Mouse (Mus musculus): ENCODE measurements around the gene Nrcam.
A peak's percentile ranks its signal among the peaks of the same experiment; 100 is the strongest.
"Not testable (repeated sequence)": the region's sequence is repeated elsewhere in the genome, so short reads cannot be mapped to it uniquely, and the experiment has no call there.

The Nrcam gene

DNA sequence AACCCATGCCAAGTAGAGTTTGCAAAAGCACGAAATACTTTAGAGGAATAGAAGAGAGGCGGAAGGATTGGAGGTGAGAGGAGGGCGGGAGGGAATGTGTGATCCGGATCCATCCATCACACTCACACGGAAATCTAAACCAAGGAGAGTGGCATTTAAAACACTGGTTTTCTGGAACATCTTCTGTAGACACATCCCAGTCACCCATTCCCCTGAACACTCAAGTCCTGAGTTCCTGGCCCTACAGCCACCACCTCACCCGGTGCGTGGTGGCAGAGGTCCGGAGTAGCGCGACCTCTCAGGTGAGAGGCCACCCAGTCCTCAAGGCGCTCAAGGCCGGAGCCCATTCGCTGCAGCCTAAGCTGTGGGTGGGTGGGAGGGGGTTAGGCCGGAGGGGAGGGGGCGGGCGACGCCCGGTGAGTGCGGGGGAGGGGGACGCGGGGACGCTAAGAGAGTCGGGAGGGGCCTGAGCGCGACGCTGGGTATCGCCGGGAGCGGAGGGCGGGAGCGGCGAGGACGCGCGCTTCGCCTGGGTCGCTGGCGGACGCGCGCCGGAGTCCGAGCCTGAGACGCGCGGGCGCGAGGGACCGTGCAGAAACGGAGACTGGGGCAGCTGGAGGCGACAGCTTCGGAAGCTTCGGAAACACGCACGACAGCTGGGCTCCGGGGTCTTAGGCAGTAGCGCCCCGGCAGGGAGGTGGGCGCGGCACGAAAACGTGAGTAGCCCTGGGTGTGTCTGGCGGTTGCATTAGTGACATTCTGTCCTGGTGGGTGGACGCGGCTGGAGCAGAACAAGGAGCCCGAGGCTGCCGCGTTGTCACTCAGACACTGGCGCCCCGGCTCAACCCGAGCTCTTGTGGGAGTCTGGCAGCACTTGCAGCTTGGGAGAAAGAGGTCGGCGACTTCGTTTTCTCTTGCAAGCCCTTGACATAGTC is at the start of gene Nrcam:
Gene Nrcam, plus strand, starts transcription at position 505 of the 935 bp plus-strand sequence.
- peak; percentile 42 for DNase-seq

GRCm38 (mm10) chr12:44280147-44280546 is 48.5 kb upstream of the Nrcam start:
- not testable (repeated sequence) for DNase-seq

GRCm38 (mm10) chr12:44281534-44281933 is 47.2 kb upstream of the Nrcam start:
- DNase-seq, result no peak

DNA sequence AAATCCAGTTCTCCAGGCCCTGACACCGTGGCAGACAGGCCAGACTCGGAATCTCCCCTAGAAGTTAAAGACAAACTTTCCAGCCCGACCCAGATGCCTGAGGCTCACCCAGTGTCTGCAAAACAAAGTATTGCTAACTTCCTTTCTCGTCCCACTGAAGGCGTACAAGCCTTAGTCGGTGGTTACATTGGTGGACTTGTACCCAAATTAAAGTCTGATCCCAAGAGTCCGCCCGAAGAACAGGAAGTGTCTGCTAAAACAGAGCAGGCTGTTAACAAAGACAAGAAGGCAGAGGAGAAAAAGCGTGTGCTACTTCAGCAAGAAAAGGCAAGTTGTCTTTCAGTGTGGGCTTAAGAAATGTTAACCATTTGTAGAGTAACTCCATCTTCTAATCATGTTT is 45.3 kb upstream of the Nrcam start:
- DNase-seq, result no peak

DNA sequence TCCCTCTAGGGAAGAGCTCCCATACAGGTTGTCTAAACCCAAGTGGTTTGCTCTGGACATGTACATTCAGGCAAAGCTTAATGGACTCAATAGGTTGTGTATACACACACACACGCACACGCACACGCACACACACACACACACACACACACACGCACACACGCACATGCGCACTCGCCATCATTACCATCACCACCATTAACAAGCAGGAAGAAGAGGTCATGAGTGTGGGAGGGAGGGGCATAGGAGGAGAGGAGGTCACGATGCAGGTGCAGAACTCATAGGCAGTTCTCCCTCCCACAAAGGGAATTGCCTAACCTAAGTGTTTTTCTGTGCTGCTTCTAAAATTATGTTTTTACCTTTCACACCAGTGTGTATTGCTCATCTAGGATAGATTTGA is 41.7 kb upstream of the Nrcam start:
- DNase-seq, result no peak

DNA sequence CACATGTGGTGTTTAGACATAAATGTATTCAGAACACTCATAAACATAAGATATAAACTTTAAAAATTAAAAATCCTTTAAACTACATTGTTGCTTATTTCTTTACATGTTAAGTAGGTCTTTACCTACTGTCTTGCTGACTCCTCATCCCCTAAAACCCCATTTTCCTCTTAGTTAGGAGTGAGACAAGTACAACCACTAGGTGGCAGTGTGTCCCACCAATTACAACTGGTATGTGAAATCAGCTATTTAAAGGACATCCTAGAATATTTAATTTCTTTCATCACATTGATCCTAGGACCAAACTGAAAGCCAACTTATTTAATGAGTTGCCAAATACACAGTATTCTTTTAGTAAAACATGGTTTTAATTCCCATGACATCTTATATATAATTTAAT is 36.4 kb upstream of the Nrcam start:
- DNase-seq, result peak; percentile 59

DNA sequence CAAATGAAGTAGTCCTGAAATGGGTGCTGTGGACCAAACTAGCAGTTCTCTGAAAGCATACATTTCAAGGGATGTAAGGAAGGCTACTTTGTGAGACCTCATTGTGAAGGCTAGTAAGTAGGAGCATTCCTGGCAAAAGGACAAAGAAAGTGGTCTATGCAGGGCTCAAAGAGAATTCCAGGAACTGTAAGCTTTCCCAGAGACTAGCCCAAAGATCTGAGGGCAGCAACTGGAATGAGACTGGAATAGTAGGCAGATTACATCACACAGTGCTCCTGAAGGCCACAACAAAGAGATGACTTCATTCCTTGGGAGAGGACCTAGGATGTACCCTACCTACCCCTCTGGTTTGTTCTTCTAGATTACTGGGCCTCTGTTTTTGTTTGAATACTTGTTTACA is 27.9 kb upstream of the Nrcam start:
- no peak for DNase-seq

GRCm38 (mm10) chr12:44304012-44304411 is 24.7 kb upstream of the Nrcam start:
- DNase-seq, result no peak

DNA sequence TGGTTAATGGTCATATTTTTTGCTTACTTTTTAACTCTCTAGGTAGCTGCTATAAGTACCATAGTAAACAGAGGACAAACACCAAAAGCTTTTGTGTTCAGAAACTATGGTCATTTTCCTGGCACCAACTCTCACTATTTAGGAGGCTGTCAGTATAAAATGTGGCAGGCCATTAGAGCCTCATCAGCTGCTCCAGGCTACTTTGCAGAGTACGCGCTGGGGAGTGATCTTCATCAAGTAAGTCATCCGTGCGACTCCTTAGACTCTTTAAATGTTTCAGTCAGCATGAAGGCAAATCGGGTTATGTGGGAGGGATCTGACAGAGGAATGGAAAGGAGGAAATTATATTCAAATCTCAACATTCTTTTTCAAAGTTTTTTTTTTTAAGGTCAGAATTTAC is 23.8 kb upstream of the Nrcam start:
- no peak for DNase-seq

GRCm38 (mm10) chr12:44308221-44308620 is 20.5 kb upstream of the Nrcam start:
- no peak for DNase-seq

GRCm38 (mm10) chr12:44315212-44315611 is 13.5 kb upstream of the Nrcam start:
- DNase-seq, result no peak

DNA sequence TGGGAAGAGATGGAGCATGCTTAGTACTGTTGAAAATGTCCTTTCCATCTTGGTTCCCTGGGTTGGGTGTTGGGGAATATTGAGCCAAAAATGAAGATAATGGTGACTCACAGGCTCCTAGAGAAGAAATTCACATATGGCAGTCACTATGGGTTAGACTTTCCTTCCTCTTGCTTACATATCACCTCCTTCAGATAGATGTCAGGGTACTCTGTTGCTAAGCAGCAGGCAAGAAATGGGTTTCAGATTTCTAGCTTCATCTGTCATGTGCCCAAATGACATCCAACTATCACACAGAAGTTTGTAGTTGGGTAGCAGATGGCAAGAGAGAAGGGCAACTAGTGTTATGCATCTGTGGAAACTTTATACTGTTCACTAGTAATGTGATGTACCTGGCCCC is 3.6 kb upstream of the Nrcam start:
- no peak for DNase-seq

GRCm38 (mm10) chr12:44327452-44327851 is 1.2 kb upstream of the Nrcam start:
- no peak for DNase-seq

- DNase-seq, result no peak
Observed at GRCm38 (mm10) chr12:44329316-44330215, 881 bp downstream of the Nrcam start.

GRCm38 (mm10) chr12:44330216-44330719 is 1.6 kb downstream of the Nrcam start:
- DNase-seq, result no peak

DNA sequence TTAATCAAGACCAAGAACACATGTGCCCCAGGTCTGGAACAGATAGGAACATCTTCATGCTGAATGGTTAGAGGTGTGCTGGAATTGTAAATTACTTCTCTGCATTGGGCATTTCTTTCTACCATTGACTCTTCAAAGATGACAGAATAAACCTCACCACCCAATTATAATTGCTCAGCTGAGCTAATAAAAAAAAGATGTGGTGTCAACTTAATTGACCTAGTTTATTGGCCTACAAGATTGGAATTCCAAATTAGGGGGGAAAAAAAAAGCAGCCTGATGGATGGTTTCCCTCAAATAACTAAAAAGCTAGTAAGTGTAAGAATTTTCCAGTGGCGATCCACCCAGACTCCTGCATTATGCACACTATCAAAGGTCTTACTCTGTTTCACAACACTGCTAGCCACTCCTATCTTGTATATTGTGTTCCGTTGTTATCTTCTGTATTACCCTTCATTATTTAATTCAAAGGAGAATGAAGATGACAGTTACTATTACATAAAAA is 8.5 kb downstream of the Nrcam start:
- no peak for DNase-seq

GRCm38 (mm10) chr12:44338195-44338622 is 9.5 kb downstream of the Nrcam start:
- DNase-seq, result no peak

- DNase-seq, result no peak
Observed at GRCm38 (mm10) chr12:44344075-44344474, 15.4 kb downstream of the Nrcam start.

- DNase-seq, result no peak
Observed at GRCm38 (mm10) chr12:44345251-44345650, 16.6 kb downstream of the Nrcam start.

DNA sequence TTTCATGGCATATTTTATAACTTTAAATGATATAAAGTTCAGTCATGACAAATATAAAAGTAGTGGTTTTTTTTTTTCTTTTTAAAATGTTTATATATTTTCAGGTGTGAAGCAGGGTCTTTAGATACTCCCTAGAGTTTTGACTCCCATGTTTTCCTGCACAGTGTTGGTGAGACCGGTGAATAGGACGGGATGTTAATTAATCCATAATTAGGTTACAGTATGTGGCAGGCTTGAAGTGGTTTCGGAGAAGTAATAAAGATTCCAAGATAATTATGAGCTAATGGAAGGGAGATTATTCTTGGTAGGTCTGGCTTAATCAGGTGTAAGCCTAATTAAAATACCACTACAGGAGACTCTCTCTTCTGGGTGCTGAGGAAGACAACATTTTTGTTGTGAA is 17.5 kb downstream of the Nrcam start:
- no peak for DNase-seq

DNA sequence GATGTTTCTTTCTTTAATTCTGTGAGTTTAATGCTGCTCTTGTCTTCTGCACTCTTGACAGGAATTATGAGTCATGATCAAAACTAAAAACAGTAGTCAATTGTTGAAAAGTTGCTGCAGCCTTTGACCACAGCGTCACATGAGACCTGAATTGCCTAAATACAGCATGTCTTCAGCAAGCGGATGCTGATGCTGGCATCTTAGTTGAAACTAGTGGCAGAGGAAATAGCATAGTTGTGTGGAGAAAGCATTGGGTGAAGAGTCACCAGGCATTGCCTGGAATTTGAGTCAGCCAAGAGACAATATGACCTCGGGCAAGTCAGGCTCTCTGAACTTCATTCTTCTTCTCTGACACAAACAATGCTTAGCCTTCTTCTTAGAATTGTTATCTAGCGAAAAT is 26.4 kb downstream of the Nrcam start:
- DNase-seq, result no peak

DNA sequence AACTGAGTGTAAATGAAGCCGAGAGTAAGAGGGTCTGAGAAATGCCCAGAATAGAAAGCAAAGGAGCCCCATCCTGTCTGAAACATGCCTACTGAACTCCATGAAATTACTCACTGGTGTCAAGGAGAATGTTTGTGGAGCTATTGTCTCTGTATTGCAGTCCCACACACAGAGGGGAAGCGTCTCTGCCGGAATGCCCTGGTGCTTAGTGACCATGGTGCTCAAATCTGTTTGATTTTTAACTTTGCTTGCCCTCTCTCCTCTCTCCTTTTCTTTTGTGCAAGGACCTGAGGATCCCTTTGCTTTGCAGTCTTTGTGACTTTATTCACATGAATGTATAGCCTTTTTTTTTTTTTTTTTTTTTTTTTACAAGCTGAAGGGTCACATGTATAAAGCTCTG is 28.8 kb downstream of the Nrcam start:
- DNase-seq, result no peak

GRCm38 (mm10) chr12:44357881-44358280 is 29.2 kb downstream of the Nrcam start:
- DNase-seq, result no peak

Measured in kidney, adult 18-20 months (tissue).